Mouse (Mus musculus) cerebellum, adult 2 months (tissue): ENCODE results near the gene Rasgrf2. TPM values are rescaled to one million over a fixed set of nuclear protein-coding genes. Genes with fewer than 3 reads are reported as not detected.

Experiments used
- DNase-seq, 2 experiments: peaks; one replicate each; pipeline ENCODE4 v3.0.0; 2021
- H3K27ac ChIP-seq: fragments of 200-500 bp; 2 replicates; pipeline ENCODE4 v1.5.1; 2012; ENCODE audit warnings: low read length, control low read depth, inconsistent platforms; ENCODE audit not compliant: insufficient read depth
- H3K27me3 ChIP-seq: fragments of 200-500 bp; 2 replicates; pipeline ENCODE4 v1.6.1; 2012; ENCODE audit warnings: inconsistent platforms, mild to moderate bottlenecking, low read length, moderate library complexity; ENCODE audit not compliant: control insufficient read depth, insufficient read depth
- H3K4me1 ChIP-seq: fragments of 200-500 bp; 2 replicates; pipeline ENCODE4 v1.6.1; 2011; ENCODE audit warnings: low read length; ENCODE audit not compliant: control insufficient read depth, insufficient read depth
- H3K4me3 ChIP-seq: fragments of 200-500 bp; replicated peaks from 2 replicates; pipeline ENCODE3; 2011; ENCODE audit warnings: mild to moderate bottlenecking, low read depth, low read length, control low read depth; ENCODE audit not compliant: insufficient read depth
- CTCF ChIP-seq: fragments of 200-500 bp; IDR thresholded peaks from 2 replicates; pipeline ENCODE4 v1.5.1; 2011; ENCODE audit warnings: low read depth, mild to moderate bottlenecking, control low read depth, low read length, moderate library complexity, borderline replicate concordance; ENCODE audit not compliant: insufficient read depth
- POLR2A ChIP-seq: fragments of 200-500 bp; IDR thresholded peaks from 2 replicates; pipeline ENCODE4 v1.6.1; 2011; ENCODE audit warnings: low read length, control low read depth, borderline replicate concordance; ENCODE audit not compliant: insufficient read depth
- WGBS: fragments of 180-500 bp; shearing (Covaris S2); methylation state at CpG from one replicate; pipeline ENCODE4 v1.1.7; 2018; 5-methylcytosine and 5-hydroxymethylcytosine counted together
- polyA plus RNA-seq: library from polyadenylated mRNA; depleted of rRNA; stranded (reverse); fragments of >200 nt; gene quantifications from 2 replicates; pipeline ENCODE4 v1.2.3, GENCODE M21; 2012

Rasgrf2 gene
- polyA plus RNA-seq, 1 experiment: 19.7 TPM

DNA sequence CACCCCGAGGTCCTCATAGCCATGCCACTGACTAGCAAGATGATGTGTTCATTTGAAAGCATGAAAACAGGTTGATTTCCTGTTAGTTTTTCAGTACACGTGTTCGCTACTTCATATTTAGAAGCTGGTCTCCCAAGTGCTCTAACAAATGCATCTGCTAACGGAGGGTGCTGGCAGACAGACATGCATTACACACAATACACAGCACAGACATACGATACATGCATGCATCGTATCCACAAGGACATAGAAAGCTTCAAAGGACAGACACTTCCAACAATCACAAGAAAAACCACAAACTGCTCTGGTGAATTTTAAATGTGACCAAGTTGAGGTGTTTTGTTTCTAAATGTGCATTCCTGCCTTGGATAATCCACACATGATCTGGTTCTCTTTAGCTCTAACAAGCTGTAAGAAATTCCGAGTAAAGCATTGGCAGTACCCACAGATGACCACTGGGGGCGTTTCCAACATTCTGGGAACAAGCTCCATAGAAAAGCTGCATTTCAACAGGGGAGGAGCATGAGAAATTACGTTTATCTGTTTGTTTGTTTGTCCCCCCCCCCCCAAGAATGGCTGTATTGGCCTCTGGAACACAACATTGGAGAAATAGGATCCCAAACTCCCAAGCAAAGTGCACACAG is 249.5 kb downstream of the Rasgrf2 start:
- Histone ChIP-seq H3K27ac (no peak overlapping the region), H3K27me3 (no peaks in the 10 kb centered on the region), H3K4me1 (no peaks in the 10 kb centered on the region), H3K4me3 (no peak overlapping the region)
- peak; percentile 14 to 25 for DNase-seq
- TF ChIP-seq CTCF (peak; percentile 25; the same call in 1 of the 2 replicates), POLR2A (no peak)
- 60% methylated on average over 9 of the region's 9 CpGs for WGBS

DNA sequence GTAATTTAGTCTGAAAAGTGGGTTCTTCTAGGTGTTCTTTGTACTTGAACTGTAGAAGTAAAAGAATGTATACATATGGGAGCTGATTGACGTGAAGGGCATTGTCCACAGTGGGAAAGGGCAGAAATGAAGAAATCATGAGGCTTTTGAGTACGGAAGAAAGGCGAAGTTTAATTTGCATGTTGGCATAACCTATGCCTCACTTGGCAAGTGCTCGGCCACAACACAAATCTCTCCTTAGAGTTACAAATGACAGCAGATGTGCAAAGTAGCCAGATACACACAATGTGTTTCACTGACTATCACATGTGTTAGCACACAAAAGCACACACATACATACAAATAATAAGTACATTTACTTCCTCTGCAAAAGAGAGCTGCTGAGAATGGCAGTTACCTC is 251.2 kb downstream of the Rasgrf2 start:
- DNase-seq: no peak
- Histone ChIP-seq H3K27ac (no peak overlapping the region), H3K4me3 (no peak overlapping the region), H3K27me3 (no peaks in the 10 kb centered on the region), H3K4me1 (peaks cover 4% of the 10 kb centered on the region; the same call in 1 of the 2 replicates)
- no peak for TF ChIP-seq CTCF
- no peak for TF ChIP-seq POLR2A
- WGBS: 60% methylated on average over 4 of the region's 4 CpGs

DNA sequence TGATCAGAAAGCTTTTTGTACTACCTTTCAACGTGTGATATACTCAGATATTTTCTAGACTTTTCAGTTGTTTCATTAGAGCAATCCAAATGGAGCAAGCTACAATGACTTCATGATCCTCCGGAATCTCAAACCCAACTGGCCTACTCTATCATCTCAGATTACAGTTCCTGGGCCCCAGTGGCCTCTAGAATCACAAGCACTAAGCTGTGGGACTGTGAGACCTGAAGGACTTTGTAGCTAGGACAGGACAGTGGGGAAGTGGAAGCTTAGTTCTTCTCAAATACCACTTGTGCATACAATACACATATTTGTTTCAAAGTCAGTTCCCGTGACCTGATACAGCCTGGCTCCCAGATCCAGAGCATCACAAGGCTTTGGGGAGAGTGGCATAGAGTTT is 253.5 kb downstream of the Rasgrf2 start:
- TF ChIP-seq CTCF: no peak
- TF ChIP-seq POLR2A: no peak
- DNase-seq: no peak
- WGBS: 88% methylated on average over 3 of the region's 3 CpGs
- Histone ChIP-seq H3K4me1 (peaks cover 4% of the 10 kb centered on the region; the same call in 1 of the 2 replicates), H3K27ac (no peak overlapping the region), H3K4me3 (no peak overlapping the region), H3K27me3 (no peaks in the 10 kb centered on the region)

DNA sequence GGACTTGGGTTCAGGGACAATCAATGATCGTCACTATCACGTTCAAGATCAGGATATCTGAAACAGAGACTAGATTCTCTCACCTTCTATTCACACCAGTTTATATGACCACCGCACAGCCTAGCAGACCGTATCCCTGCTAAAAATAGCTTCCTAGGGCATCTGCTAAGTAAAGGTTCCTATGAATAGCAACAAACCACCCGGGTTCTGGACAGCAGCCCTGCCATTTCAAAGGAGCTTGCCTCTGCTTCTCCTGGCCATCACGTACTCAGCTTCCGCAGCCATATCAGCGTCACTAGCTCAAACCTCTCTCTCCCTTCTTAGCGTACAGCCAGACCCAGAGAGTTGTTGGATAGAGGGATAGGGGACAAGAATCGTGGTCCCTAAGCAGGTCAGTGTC is 254.1 kb downstream of the Rasgrf2 start:
- TF ChIP-seq POLR2A: no peak
- TF ChIP-seq CTCF: no peak
- DNase-seq: no peak
- 57% methylated on average over 10 of the region's 10 CpGs for WGBS

DNA sequence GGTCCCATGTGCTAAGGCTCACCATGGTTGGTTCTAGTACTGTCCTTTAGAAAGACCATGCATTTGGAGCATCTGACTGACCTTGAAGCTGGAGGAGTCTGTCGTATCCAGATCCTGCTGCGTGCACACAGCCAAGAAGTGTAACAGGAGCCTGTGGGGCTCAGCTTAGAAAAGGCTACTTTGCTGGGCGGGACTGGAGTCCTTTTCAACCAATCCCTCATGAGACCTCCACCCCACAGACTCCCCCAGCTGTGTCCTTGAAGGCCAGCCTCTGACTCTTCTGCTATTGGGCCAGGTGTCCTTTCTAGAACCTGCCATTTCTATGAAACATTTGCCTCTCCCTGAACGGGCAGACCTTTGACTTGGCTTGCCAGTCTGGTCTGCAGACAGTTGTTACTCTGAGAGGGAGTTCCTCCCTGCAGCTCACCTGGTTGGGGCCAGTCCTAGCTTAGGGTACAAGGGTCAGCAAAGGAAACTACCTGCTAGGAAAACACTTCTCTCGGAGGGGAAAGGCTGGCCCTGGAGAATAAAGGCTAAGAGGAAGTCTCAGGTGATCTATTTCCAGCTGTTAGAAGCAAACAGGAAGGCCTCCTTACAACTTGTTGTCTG is 254.6 kb downstream of the Rasgrf2 start, which contains the start of gene Ckmt2:
Gene Ckmt2 (minus strand): TSS at position 145 of the 609 bp plus-strand sequence.
- peaks cover 4% of the 10 kb centered on the region; the same call in 1 of the 2 replicates for H3K4me1 ChIP-seq
- DNase-seq: no peak
- H3K4me3 ChIP-seq: no peak within 1 kb of the TSS
- TF ChIP-seq POLR2A: no peak
- no peak for TF ChIP-seq CTCF
- H3K27me3 ChIP-seq: no peaks in the 10 kb centered on the region
- 77% methylated on average over 5 of the region's 5 CpGs for WGBS
- H3K27ac ChIP-seq: no peak within 1 kb of the TSS

More for the DNA sequence above, 254.1 kb downstream of the Rasgrf2 start:
- Histone ChIP-seq H3K4me1 (peaks cover 4% of the 10 kb centered on the region; the same call in 1 of the 2 replicates), H3K27ac (no peak overlapping the region), H3K27me3 (no peaks in the 10 kb centered on the region), H3K4me3 (no peak overlapping the region)

DNA sequence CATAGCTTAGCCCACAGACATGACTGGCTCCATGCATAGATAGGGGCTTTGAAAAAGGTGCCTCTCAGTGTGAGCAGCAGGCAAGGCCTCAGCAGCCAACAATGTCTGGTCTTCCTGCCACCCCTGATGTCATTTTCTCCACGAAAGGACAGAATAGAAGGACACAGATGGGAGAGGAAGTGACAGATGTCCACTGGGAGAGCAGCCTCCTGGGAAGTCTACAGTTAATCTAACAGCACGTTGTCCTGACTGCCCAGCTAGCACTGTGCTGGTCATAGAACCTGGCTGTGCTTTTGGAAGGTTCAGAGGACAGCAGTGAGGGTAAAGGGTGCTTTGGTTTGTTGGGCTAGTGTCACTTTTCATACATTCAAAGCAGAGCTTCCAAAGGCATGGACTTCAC is 255.9 kb downstream of the Rasgrf2 start:
- no peak for DNase-seq
- Histone ChIP-seq H3K27me3 (no peaks in the 10 kb centered on the region), H3K4me3 (no peak overlapping the region), H3K27ac (no peak overlapping the region), H3K4me1 (peaks cover 4% of the 10 kb centered on the region; the same call in 1 of the 2 replicates)
- WGBS: 0% methylated on average over 2 of the region's 2 CpGs
- no peak for TF ChIP-seq POLR2A
- no peak for TF ChIP-seq CTCF

DNA sequence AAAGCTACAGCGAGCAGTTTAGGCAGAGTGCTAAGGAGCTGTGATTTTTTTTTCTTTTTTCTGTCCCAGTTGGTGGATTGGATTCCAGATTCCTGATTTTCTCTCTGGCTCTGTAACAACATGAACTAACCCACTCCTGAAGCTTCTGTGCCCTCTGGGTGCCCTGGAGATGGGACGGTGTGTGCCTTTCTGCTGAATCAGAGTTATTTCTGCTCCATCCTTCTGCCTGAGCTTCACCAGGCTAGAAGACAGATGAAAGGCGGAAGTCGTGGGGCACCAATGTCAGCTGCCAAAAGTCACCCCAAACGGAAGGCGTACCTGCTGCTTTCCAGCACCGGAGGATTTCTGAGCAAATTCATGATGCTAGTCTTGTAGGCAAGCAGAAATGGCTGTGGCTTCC is 256.9 kb downstream of the Rasgrf2 start:
- Histone ChIP-seq H3K4me1 (peaks cover 4% of the 10 kb centered on the region; the same call in 1 of the 2 replicates), H3K4me3 (no peak overlapping the region), H3K27ac (no peak overlapping the region), H3K27me3 (no peaks in the 10 kb centered on the region)
- TF ChIP-seq CTCF (no peak), POLR2A (no peak)
- WGBS: 71% methylated on average over 7 of the region's 7 CpGs
- peak in 1 of 2 experiments; percentile 8 for DNase-seq
